Mouse (Mus musculus): ENCODE results near the gene Thap8.

Thap8 gene

GRCm38 (mm10) chr7:30318142-30318541, 38.2 kb downstream of the Thap8 start:
- no peak for DNase-seq

DNA sequence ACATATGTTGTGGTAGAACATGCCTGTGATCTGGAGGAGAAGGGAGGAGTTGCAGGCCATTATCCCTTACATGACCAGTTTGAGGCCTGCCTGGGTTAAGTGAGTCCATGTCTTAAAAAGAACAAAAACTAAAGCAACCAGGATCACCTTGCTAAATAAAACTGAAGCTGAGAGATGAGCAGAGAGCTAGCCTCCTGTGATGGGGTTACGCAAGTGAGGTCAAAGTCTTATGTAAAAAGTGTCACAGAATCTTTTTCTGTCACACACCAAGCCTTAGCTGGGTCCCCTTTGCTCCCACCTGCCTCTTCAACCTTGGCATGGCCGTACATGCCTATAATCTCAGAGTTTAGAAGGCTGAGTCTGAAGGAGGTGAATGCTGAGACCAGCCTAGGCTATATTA, 41.1 kb downstream of the Thap8 start:
- DNase-seq, result no peak

DNA sequence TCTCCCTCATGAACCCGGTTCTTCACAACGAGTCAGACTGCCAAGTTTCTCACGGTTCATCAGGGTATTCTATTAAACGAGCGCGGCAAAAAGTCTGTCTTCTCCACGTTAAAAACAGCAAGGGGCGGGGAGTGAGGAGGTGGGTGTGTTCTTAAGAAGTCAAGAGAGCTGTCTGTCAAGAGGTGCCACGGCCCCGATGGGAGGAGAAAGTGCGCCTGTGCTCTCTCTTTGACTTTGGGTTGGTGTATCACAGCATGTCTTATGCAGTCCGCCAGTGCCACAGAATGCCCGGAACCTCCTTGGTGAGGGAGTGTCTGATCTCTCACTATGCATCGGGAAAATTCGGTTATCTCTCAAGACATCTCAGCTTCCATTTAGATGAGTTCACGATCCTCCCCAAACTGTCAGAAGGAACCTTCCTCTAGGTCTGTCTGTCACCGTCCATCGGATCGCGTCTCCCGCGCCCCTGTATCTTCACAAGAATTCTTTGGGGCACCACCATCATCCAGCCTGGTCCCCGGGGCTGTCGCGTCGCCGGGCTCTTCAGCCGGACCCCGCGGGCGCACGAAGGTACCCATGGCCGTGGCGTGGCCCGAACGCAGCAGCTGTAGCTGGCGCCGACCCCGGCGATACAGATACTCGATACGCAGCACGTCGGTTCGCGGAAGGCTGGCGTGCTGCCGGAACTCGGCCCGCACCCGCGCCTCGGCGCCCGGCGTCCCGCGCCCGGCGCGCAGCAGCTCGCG, 41.8 kb downstream of the Thap8 start, which contains the start of gene E130208F15Rik:
TSS of gene E130208F15Rik (plus strand) at position 202 of the 746 bp plus-strand sequence.
- peak; percentile 75 to 78 for DNase-seq

GRCm38 (mm10) chr7:30322285-30322667, 42.4 kb downstream of the Thap8 start:
- DNase-seq, result peak; percentile 98 to 99

DNA sequence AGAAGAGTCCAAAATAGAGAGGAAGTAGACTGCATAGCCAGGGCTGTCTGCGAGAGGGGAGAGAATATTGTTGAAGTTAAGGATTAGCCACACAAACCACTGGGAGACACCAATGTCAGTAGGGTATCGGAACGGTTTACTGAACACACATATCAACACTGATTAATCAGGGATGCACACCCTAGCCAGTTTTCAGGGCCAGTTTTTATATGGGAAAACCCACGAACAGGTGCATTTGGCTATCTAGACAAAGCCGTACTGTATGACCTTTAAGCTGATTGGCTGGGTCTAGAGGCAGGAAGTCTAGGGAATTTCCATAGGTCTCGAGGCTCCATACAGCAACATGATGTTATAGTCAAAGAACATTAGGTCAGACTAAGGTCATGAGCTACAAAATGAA, 43.0 kb downstream of the Thap8 start:
- DNase-seq, result no peak

DNA sequence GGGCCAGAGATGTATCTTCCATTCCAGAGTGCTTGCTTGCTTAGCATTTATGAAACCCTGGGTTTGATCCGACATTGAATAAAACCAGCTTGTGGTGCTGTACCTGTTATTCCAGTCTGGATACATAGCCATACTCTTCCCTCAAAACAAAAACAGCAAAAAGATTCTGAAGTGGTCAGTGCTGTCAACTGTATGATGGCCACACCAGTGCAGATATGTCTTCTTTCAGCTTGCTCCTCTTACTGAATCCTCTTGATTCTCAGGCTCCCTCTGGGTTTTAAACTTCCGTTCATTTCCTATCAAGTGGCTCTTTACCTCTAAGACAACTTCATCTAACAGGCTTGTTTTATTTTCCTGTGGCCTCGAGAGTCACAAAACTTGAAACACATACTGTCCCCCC, 43.9 kb downstream of the Thap8 start, which contains the start of gene Sdhaf1:
TSS of gene Sdhaf1 (minus strand) at position 101 of the 400 bp plus-strand sequence.
- no peak for DNase-seq

DNA sequence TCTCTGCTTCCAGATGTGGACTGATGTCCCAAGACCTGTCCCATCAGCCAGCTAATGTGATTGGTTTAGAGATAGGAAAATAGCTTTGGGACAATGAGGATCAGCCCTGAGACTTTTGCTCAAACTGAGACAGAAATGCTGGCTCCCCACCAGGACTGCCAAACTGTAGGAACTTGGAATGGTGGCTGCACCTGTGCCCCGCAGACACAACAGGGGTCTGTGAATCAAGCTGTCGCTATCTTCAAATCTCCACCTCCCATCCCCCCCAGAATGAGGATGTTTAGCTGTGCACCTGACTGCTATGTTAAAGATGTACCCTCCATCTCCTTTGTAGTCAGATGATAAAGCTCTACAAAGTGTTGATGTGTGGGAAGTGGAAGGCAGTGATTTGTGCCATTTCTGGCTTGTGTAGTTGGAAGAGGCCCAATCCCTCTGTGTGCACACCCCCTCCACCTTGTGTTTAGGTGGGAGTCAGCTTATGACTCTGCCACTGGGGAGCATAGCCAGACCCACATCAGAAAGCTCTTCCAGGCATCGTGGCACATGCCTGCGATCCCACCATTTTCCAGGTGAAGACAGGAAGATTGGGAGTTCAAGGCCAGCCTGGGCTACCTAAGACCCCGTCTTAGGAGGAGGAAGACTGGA, 44.5 kb downstream of the Thap8 start:
- DNase-seq, result peak in 1 of 2 experiments; percentile 8

DNA sequence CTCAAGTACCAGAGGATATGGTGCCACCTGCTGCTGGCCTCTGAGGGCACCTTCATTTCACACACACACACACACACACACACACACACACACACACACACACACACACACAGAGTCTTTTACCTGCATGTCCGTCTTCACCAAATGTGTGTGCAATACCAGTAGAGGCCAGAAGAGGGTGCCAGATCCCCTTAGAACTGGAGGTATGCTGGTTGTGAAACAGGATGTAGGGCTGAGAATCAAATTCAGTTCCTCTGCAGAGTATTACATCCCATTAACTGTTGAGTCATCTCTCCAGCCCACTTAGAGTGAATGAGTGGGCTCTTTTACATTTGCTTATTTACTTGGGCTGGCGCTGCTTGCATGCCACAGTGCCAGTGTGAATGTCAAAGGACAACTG, 45.5 kb downstream of the Thap8 start:
- peak; percentile 63 to 84 for DNase-seq

GRCm38 (mm10) chr7:30326427-30326826, 46.5 kb downstream of the Thap8 start:
- DNase-seq, result no peak

DNA sequence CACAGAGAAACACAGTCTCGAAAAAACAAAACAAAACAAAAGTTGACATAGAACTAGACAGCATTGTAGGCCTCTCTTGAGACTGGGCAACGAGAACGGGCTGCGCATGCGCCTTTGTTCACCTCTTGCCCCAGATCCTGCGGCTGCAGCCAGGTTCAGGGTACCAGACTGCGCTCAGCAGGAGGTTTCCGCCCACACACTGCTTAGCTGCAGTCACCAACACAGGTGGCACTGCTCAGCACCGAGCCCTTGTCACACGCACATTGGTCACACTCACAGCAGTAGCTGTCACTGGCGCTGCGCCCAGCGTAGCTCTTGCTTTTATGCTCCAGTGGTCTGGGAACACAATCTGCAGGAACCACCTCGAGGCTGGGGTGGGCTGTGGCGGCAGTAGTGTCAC, 47.2 kb downstream of the Thap8 start:
- DNase-seq, result peak; percentile 94 to 96

- DNase-seq, result no peak
These were observed 48.5 kb downstream of the Thap8 start for GRCm38 (mm10) chr7:30328379-30328778.

GRCm38 (mm10) chr7:30331887-30332286, 52.0 kb downstream of the Thap8 start:
- peak; percentile 96 for DNase-seq

GRCm38 (mm10) chr7:30332622-30333259, 52.8 kb downstream of the Thap8 start:
- peak in 1 of 2 experiments; percentile 36 for DNase-seq

DNA sequence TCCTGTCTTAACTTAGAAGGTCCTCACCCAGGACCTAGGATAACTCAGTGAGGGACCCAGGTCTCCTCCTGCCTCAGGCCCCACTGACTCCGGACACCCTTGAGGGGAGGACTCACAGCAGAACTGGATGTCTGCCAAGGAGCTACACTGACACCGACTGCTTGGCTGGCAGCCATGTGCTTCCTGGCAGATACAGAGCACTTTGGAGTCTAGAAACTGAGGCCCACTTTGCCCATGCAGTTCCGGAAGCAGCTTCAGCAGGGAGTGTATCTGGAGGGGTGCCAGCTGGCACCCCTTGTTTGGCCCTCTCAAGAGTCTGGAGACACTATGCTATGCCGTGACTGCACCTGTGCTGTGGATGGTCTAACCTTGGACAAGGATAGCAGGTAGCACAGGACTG, 53.5 kb downstream of the Thap8 start:
- peak; percentile 93 to 95 for DNase-seq

GRCm38 (mm10) chr7:30334563-30334962, 54.7 kb downstream of the Thap8 start:
- peak; percentile 61 to 71 for DNase-seq

GRCm38 (mm10) chr7:30335688-30336087, 55.8 kb downstream of the Thap8 start:
- peak; percentile 75 to 78 for DNase-seq

- peak; percentile 96 to 99 for DNase-seq
These were observed 56.5 kb downstream of the Thap8 start for GRCm38 (mm10) chr7:30336384-30336783.

- DNase-seq, result peak; percentile 88 to 90
These were observed 59.7 kb downstream of the Thap8 start for GRCm38 (mm10) chr7:30339432-30340109.
